Mouse (Mus musculus) G1E (cell line): ENCODE results near the gene Cd248.

Experiments used
- CTCF ChIP-seq: IDR thresholded peaks from 2 replicates; pipeline ENCODE4 v1.5.1; 2012; ENCODE audit warnings: low read depth, low read length, inconsistent platforms, mixed read lengths
- GATA1 ChIP-seq: IDR thresholded peaks from 2 replicates; pipeline ENCODE4 v1.6.1; 2012; ENCODE audit warnings: borderline replicate concordance, low read length, inconsistent platforms, mixed read lengths
- TAL1 ChIP-seq: conservative IDR thresholded peaks from 2 replicates; pipeline ENCODE4 v1.6.1; 2012; ENCODE audit warnings: low read depth, low read length, inconsistent platforms, mixed read lengths

- TF ChIP-seq CTCF, result no peak
- no peak for TF ChIP-seq GATA1
- TF ChIP-seq TAL1, result no peak
Measured at GRCm38 (mm10) chr19:5083961-5084833, 16.3 kb downstream of the Cd248 start.
